Mouse (Mus musculus): ENCODE measurements around the gene Plcxd3. TPM values are rescaled to one million over a fixed set of nuclear protein-coding genes. Genes with fewer than 3 reads are reported as not detected.

Gene Plcxd3
- polyA plus RNA-seq (2017; shearing (Covaris generic)), result not detected

DNA sequence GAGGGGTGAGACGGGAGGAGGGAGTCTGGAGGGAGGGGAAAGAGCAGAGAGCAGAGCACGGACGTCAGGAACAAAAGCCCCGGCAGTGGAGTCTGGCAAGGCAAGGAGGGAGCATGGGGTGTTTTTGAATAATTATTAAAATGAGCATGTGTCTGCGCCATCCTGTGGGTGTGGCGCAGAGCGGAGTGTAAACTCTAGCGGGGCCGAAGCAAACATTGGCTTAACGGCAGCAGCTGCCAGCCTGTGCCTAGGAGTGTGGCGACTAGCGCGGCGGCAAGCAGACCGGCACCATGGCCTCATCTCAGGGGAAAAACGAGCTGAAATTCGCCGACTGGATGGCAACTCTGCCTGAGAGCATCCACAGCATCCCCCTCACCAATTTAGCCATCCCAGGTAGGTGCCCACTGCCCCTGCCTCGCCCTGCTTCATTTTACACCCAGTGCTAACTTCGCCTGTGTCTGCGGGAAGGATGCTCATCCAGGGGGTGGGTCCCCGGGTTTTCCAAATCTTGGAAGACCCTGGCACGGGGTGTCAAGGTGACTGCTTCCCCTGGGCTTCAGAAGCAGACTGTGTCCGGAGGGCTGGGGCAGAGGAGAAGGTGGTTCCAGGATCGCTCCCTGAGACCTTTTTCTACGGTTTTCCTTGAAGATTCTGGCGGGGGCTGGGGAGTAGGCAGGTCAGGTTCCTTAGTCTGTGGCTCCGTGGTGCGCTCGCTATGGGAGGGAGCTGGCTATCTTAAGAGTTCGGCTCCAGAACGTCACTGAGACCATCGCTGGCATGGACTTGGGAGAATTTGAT is at the start of gene Plcxd3:
TSS of gene Plcxd3 (plus strand) at position 69 of the 798 bp plus-strand sequence.

